Mouse (Mus musculus): ENCODE measurements around the gene Tgoln1.

The Tgoln1 gene

GRCm38 (mm10) chr6:72630961-72631360 lies 14.2 kb upstream of the Tgoln1 start:
- in situ Hi-C loops (cut with MboI; ENCODE audit: low sequenced_read_pairs): no loop called here

- in situ Hi-C loops (cut with MboI; ENCODE audit: low sequenced_read_pairs): no loop called here
Observed at GRCm38 (mm10) chr6:72630370-72630769, 13.6 kb upstream of the Tgoln1 start.

GRCm38 (mm10) chr6:72627276-72627675 lies 10.5 kb upstream of the Tgoln1 start:
- in situ Hi-C loops (cut with MboI; ENCODE audit: low sequenced_read_pairs): no loop called here

DNA sequence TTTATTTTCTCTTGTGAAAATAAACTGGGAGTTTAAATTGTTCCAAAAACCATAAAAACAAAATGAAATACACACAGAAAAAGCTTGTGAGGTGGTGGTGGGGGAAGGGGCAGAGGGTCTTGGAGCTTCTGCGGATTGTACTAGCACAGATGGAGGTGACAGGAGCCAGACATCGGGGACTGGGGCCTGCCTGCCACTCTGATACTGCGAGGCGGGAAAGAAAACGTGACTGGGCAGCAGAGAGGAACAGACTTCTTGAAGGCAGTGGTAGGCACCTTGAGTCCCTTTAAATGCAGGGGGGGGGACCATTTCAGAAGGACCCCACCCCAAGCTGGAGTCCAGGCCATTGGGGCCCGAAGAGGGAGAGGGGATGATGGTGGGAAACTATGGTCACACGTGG lies 9.6 kb upstream of the Tgoln1 start:
- in situ Hi-C loops (cut with MboI; ENCODE audit: low sequenced_read_pairs): no loop called here

GRCm38 (mm10) chr6:72623661-72624402 lies 7.0 kb upstream of the Tgoln1 start:
- in situ Hi-C loops (cut with MboI; ENCODE audit: low sequenced_read_pairs): no loop called here

DNA sequence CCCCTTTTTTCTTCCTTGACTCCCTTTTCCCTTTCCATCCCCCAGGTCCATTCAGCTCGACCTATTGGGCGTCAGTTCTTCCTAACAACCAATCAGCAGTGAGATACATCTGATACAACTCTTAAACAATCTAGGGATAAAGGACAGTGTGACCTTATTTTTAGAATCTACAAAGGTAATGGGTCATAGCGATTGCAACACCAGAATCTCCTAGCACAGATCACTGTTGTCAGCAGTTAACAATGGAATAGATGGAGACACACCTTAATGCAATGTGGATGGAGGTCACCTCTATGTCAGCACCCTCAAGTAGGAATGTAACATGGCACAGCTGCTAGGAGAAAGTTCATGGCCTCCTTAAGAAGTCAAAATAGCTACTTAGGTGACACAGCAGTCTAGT lies 6.1 kb upstream of the Tgoln1 start:
- in situ Hi-C loops (cut with MboI; ENCODE audit: low sequenced_read_pairs): no loop called here

DNA sequence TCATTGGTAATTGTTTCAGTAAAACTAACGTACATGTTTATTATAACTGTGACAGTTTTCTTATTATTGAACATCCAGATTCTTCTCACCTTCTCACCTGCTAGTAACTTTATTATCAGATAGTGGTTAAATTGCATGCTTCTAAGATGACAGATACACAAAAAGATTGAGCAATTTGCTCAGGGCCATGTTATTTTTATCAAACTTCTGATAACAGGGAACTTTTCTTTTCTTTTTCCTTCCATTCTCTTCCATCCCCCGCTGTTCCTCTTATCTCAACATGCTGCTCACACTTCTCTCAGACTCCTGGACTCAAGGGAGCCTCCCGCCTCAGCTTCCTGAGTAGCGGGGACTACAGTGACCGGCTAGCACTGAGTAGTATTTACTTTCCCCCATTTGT lies 4.1 kb upstream of the Tgoln1 start:
- in situ Hi-C loops (cut with MboI; ENCODE audit: low sequenced_read_pairs): no loop called here

- in situ Hi-C loops (cut with MboI; ENCODE audit: low sequenced_read_pairs): no loop called here
Observed at GRCm38 (mm10) chr6:72619734-72620532, 3.1 kb upstream of the Tgoln1 start.

DNA sequence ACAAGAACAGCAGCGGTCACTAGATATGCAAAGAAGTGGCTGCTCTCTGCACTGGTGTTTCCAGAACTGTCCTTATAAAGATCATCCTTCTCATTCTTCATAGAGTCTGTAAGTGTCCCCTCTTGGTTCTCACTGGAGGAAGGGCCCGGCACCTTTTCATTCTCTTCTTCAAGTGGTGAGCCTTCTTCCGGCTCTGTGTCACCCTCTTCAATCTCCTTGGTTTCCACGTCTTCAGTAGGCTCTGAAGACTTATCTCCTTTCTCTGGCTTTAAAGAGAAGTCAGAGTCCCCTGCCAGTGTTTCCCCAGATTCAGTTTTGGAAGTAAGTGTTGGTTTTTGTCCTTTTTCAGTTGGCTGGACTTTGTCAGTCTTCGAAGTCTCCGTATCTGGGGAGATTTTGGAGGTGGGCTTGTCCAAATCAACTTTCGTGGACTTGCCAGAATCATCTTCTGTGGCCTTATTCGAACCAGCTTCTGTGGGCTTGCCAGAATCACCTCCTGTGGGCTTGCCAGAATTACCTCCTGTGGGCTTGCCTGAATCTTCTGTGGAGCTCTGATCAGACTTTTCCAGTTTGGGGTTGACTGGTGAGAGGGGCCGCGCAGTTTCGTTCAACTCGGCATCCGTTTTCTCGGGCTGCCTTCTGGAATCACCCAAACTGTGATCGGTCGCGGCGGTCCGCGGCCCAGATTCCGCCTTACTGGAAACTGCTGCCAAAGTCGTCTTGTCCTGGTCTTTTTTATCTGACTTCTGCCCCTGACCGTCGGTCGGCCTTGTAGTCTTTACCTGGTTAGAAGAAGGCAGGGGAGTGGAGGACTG lies 1.0 kb downstream of the Tgoln1 start:
- in situ Hi-C loops (cut with MboI; ENCODE audit: low sequenced_read_pairs): no loop called here

DNA sequence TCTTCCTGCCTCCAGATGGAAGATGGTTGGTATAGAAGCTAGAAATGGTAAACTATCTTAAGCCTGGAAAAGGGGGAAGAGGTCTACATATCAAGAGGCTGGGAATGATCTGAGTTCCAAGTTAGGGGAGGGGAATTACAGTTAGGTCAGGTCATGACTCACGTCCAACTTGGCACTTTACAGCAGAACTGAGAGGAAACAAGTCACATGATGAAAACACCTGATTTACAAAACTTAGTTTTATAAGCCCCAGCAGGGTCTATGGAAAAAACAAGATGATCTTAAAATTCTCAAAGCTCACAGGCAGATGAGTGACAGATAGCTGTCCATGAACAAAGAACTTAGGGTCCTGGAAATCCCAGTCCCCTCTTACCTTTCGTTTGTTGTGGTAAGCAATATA lies 1.6 kb downstream of the Tgoln1 start:
- in situ Hi-C loops (cut with MboI; ENCODE audit: low sequenced_read_pairs): no loop called here

- in situ Hi-C loops (cut with MboI; ENCODE audit: low sequenced_read_pairs): no loop called here
Observed at GRCm38 (mm10) chr6:72610261-72610660, 6.5 kb downstream of the Tgoln1 start.

GRCm38 (mm10) chr6:72608662-72609184 lies 8.1 kb downstream of the Tgoln1 start:
- in situ Hi-C loops (cut with MboI; ENCODE audit: low sequenced_read_pairs): no loop called here

- in situ Hi-C loops (cut with MboI; ENCODE audit: low sequenced_read_pairs): no loop called here
Observed at GRCm38 (mm10) chr6:72607676-72608075, 9.1 kb downstream of the Tgoln1 start.

GRCm38 (mm10) chr6:72607060-72607459 lies 9.7 kb downstream of the Tgoln1 start:
- in situ Hi-C loops (cut with MboI; ENCODE audit: low sequenced_read_pairs): no loop called here

- in situ Hi-C loops (cut with MboI; ENCODE audit: low sequenced_read_pairs): no loop called here
Observed at GRCm38 (mm10) chr6:72604066-72604465, 12.7 kb downstream of the Tgoln1 start.

DNA sequence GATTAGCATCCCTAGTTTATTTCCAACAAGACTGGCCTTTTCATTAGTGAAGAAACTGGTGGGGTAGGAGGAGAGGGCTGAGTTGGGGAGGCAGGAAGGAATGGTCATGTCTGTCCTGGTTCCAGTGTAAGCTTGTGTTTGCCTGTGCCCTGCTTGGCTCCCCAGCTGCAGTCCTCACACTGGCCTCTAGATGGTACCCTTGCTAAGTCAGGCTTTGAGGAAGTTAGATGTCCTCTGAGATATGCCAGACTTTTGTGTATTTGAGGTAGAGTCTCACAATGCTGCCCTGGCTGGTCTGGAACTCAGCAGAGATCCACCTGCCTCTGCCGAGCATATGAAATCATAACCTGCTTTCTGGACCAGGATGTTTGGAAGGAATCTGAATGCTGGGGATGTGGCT lies 15.1 kb downstream of the Tgoln1 start:
- in situ Hi-C loops (cut with MboI; ENCODE audit: low sequenced_read_pairs): no loop called here

- in situ Hi-C loops (cut with MboI; ENCODE audit: low sequenced_read_pairs): no loop called here
Observed at GRCm38 (mm10) chr6:72600771-72601170, 16.0 kb downstream of the Tgoln1 start.

DNA sequence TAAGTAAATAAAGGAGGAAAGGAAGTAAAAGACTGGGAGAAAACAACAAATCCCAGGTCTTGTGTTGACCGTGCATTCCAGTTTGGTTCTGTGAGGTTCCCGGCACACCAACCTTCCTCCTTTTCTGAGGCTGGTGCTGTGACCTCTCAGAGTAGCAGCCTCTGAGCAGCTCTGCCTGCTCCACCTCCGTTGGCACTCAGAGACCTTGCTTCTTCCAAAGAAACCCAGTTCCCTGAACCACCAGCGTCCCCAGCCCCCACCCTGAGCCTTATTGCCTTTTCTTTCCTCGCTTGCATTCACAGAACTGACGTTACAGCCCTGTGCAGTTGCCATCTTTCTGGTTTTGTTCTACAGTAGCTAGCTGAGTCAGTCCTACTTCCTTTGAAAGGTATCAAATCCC lies 16.6 kb downstream of the Tgoln1 start:
- in situ Hi-C loops (cut with MboI; ENCODE audit: low sequenced_read_pairs): no loop called here

DNA sequence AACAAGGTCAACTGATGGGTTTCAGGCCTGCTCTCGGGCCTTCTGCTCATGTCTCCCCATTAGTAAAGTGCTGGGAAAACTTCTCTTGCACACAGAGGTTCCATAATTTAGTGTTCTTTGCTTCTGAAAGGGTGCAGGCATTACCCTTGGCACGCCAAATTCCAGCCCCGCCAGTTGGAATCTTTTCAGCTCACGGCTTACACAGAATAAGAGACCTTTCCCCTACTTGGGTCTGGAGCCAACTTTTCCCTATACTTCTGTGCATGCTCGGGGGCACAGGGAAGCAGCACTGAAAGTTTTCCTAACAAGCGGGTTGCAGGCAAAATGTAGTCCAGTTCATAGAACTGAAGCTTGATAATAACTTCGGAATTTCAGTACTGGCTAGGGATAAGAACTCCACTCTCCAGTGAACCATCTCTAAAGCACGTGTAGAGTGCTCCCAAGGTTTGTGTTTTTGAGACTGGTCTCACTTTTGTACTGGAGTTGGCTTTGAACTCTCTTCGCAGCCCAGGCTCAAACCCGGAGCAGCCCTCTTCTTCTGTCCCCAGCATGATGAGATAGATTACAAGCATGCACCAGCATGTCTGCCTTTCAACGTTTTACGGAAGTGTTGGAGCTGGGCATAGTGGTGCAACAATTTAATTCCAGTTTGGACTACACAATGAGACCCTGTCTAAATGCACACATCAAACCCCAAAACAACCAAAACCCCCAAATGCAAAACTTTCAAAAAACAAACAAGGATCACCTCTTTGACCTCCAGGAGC lies 17.8 kb downstream of the Tgoln1 start:
- in situ Hi-C loops (cut with MboI; ENCODE audit: low sequenced_read_pairs): no loop called here

DNA sequence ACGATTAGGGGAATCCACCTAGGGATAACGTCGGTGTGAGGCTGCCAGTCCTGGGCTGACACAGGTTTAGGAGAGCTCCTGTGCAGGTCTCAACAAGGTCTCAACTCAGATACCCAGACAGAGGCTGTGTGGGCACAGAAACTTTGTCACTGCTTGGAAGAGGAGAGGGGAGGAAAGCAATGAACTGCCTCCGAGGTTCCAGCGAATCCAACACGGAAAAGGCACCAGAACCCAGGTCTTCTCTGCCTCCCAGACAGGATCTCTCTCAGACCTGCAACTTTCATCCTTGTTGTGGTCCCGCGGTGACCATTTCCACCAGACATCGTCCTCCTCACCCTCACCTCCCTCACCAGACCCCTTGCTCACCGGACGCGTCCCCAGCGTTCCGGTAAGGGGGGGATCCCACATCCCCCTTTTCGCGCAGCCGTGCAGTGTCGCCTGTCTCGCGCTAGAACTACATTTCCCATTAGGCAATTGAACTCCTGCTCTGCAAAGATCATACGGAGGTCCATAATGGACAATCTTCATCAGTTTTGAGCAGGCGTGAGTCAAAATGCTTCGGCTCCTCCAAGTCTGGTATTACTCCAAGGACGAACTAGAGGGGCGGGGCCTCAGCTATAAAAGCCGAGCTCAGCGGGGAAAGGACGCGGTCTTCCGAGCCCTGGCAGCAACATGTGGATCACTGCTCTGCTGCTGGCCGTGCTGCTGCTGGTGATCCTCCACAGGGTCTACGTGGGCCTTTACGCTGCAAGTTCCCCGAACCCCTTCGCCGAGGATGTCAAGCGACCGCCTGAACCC lies 18.6 kb downstream of the Tgoln1 start, which contains the start of the genes Elmod3 and Retsat:
Elmod3 (minus strand) TSS at position 458 of the 798 bp plus-strand sequence.
Retsat (plus strand) TSS at position 520 of the 798 bp plus-strand sequence.
- in situ Hi-C loops (cut with MboI; ENCODE audit: low sequenced_read_pairs): no loop called here
